Mouse (Mus musculus) left cerebral cortex, adult 8-10 months (tissue): ENCODE data around the gene Tbc1d22b. TPM values are rescaled to one million over a fixed set of nuclear protein-coding genes. Genes with fewer than 3 reads are reported as not detected.

ENCODE experiments used
- DNase-seq, 2 experiments: peaks; one replicate each; pipeline ENCODE4 v3.0.0; 2022; ENCODE audit warnings: low spot score in 2 of 2
- microRNA-seq, 2 experiments: library from miRNA; unstranded; fragments of <30 nt; microRNA quantifications; one replicate each; pipeline ENCODE4 v1.2.0; 2022
- total RNA-seq, 4 experiments: library from RNA; stranded (reverse); gene quantifications; 2 replicates each; pipeline ENCODE4 v1.2.4; 2022

Tbc1d22b gene
- total RNA-seq, 4 experiments from 2014 or later = 35.6 to 39.5 (median 38.4) TPM

- DNase-seq = no peak
Observed at GRCm38 (mm10) chr17:29640971-29641370, 91.4 kb downstream of the Tbc1d22b start.

DNA sequence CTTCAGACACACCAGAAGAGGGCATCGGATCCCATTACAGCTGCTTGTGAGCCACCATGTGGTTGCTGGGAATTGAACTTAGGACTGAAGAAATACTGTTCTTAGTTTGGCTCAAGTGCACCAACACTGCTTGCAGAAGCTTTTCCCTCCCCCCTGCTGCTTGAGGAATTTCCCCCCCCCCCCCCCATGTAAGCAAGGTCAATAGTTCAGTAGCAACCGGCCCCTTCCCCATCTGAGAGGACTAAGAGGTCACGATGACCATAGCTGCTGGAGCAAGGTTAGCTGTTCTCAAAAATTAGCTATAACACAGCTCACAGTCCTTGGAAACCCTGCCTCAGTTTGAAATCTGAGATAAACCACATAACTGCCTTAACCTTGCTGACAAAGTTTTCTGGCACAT is 92.6 kb downstream of the Tbc1d22b start:
- DNase-seq = no peak

Small RNA genes within 50 kb of the gene (microRNA-seq; reads per million reads assigned to microRNA genes)
- 0 reads per million in 2 experiments for gene Mir7667

Other genes starting within 250 kb of the Tbc1d22b start
- gene Pi16, start 232.1 kb upstream of the Tbc1d22b start, total RNA-seq = 1 to 10 TPM; 1.2 to 1.6 (median 1.4) TPM
- gene Mtch1, start 201.9 kb upstream of the Tbc1d22b start, total RNA-seq = 100 to 1,000 TPM; 565 to 601 (median 593) TPM
- gene Fgd2, start 188.9 kb upstream of the Tbc1d22b start, total RNA-seq = 1 to 10 TPM; 7.5 to 7.9 (median 7.6) TPM
- gene Pim1, start 59.0 kb upstream of the Tbc1d22b start, total RNA-seq = 1 to 10 TPM; 4.3 to 6.0 (median 5.1) TPM
- gene Gm17657, start 147 bp upstream of the Tbc1d22b start, total RNA-seq = not detected
- gene Tmem217, start 2.6 kb downstream of the Tbc1d22b start, total RNA-seq = not detected
- gene Rnf8, start 65.0 kb downstream of the Tbc1d22b start, total RNA-seq = 10 to 100 TPM; 60.2 to 65.5 (median 62.3) TPM
- 1 to 10 TPM; 3.8 to 6.2 (median 4.8) TPM for gene Gm28043, start 65.1 kb downstream of the Tbc1d22b start, total RNA-seq
- 100 to 1,000 TPM; 112 to 142 (median 127) TPM for gene Cmtr1, start 110.8 kb downstream of the Tbc1d22b start, total RNA-seq
- 10 to 100 TPM; 14.7 to 20.3 (median 17.4) TPM for gene Ccdc167, start 167.3 kb downstream of the Tbc1d22b start, total RNA-seq